Mouse (Mus musculus) embryonic fibroblast, embryonic 13.5 days (primary cell): Measurements from ENCODE around the gene Mas1. TPM values are rescaled to one million over a fixed set of nuclear protein-coding genes. Genes with fewer than 3 reads are reported as not detected.
A peak's percentile ranks its signal among the peaks of the same experiment; 100 is the strongest.

ENCODE experiments used
- H3K27ac ChIP-seq: 2 replicates; pipeline ENCODE4 v1.5.1; 2012; ENCODE audit warnings: low read length, control low read depth, inconsistent platforms; ENCODE audit not compliant: insufficient read depth
- H3K4me1 ChIP-seq: 2 replicates; pipeline ENCODE4 v1.6.1; 2011; ENCODE audit warnings: low read length; ENCODE audit not compliant: control insufficient read depth, insufficient read depth
- H3K4me3 ChIP-seq: 2 replicates; pipeline ENCODE4 v1.5.1; 2011; ENCODE audit warnings: mild to moderate bottlenecking, control low read depth, low read length; ENCODE audit not compliant: insufficient read depth
- CTCF ChIP-seq: IDR thresholded peaks from 2 replicates; pipeline ENCODE4 v1.5.1; 2011; ENCODE audit warnings: mild to moderate bottlenecking, control low read depth, low read length, moderate library complexity, borderline replicate concordance; ENCODE audit not compliant: insufficient read depth
- POLR2A ChIP-seq: IDR thresholded peaks from 2 replicates; pipeline ENCODE4 v1.6.1; 2011; ENCODE audit warnings: low read depth, mild to moderate bottlenecking, control low read depth, low read length, moderate library complexity
- polyA plus RNA-seq: library from polyadenylated mRNA; stranded (reverse); fragments of >200 nt; gene quantifications from 2 replicates; pipeline ENCODE4 v1.2.4, GENCODE M21; 2011; ENCODE audit warnings: low read depth; ENCODE audit not compliant: missing spikeins, insufficient read length

Gene Mas1
- polyA plus RNA-seq, 1 experiment, result not detected

DNA sequence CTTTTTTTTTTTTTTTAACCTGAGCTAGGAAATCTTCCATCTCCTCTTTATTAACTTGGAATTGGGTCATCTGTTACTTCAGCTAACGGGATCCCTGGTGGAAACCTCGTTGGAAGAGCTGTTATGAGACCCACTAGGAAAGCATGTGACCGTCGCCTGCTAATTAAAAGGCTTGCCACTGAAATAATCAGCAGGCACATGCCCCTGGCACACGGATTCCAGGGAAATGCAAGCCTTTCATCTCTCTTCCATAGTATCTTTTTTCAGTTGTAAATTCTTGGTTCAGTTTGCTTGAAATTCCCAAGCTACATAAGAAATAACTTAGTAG lies 76.9 kb downstream of the Mas1 start:
- Histone ChIP-seq H3K4me3 (no peak overlapping the region), H3K4me1 (peaks cover 19% of the 10 kb centered on the region), H3K27ac (peak overlapping the region; percentile 96)
- no peak for TF ChIP-seq CTCF
- no peak for TF ChIP-seq POLR2A

Other genes with a start within 250 kb of the Mas1 start
- gene Slc22a1, start 192.3 kb downstream of the Mas1 start, polyA plus RNA-seq, result not detected in 2 replicates
- gene Igf2r, start 98.5 kb downstream of the Mas1 start, polyA plus RNA-seq, result 246 and 249 TPM in 2 replicates
- gene Mrgprh, start 7.9 kb upstream of the Mas1 start, polyA plus RNA-seq, result not detected in 2 replicates
- 2.5 and 2.7 TPM in 2 replicates for gene Pnldc1, start 42.1 kb upstream of the Mas1 start, polyA plus RNA-seq
- gene Tcp1, start 47.6 kb upstream of the Mas1 start, polyA plus RNA-seq, result 370 and 388 TPM in 2 replicates
- 36.1 and 37.7 TPM in 2 replicates for gene Mrpl18, start 48.2 kb upstream of the Mas1 start, polyA plus RNA-seq
- 0.61 TPM in 1 of 2 replicates, not detected in the other for gene Acat3, start 72.5 kb upstream of the Mas1 start, polyA plus RNA-seq
- 46.5 and 46.7 TPM in 2 replicates for gene Acat2, start 92.6 kb upstream of the Mas1 start, polyA plus RNA-seq
- 113 and 135 TPM in 2 replicates for gene Wtap, start 126.0 kb upstream of the Mas1 start, polyA plus RNA-seq
- gene Sod2, start 138.7 kb upstream of the Mas1 start, polyA plus RNA-seq, result 52.9 and 53.8 TPM in 2 replicates
- gene Gpr31b, start 184.2 kb upstream of the Mas1 start, polyA plus RNA-seq, result not detected in 2 replicates
- gene Tcp10b, start 193.0 kb upstream of the Mas1 start, polyA plus RNA-seq, result not detected in 2 replicates